Mouse (Mus musculus) subcutaneous adipose tissue, adult 2 months (tissue): ENCODE data around the gene Fam217a. TPM values are rescaled to one million over a fixed set of nuclear protein-coding genes. Genes with fewer than 3 reads are reported as not detected.

ENCODE experiments used
- polyA plus RNA-seq: library from polyadenylated mRNA; depleted of rRNA; stranded (reverse); fragments of >200 nt; gene quantifications from 2 replicates; pipeline ENCODE4 v1.2.3, GENCODE M21; 2012; ENCODE audit warnings: low replicate concordance; rRNA removed

Fam217a gene
- polyA plus RNA-seq = 0.42 and 1.9 TPM in 2 replicates

DNA sequence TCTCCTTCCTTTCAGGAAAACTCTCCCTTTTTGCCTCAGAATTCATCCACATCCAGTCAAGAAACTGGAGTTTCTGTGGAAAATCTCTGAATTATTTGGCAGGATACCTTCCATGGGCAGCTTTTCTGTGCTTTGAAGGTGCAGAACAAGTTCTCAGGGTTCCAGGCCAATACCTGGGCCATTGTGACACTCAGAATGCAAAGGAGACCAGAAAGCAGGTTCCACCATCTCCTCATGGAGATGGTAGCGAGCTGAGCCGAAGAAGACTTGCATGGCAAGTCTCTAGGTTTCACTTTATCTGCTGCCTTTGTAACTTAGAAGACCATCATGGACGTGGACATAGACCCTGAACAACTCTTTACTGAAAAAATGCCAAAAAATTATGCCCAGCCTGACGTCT is at the start of gene Fam217a, which contains the start of gene 4933417A18Rik:
Gene Fam217a (minus strand): TSS at position 101 of the 400 bp plus-strand sequence.
Gene 4933417A18Rik (plus strand): TSS at position 200 of the 400 bp plus-strand sequence.

DNA sequence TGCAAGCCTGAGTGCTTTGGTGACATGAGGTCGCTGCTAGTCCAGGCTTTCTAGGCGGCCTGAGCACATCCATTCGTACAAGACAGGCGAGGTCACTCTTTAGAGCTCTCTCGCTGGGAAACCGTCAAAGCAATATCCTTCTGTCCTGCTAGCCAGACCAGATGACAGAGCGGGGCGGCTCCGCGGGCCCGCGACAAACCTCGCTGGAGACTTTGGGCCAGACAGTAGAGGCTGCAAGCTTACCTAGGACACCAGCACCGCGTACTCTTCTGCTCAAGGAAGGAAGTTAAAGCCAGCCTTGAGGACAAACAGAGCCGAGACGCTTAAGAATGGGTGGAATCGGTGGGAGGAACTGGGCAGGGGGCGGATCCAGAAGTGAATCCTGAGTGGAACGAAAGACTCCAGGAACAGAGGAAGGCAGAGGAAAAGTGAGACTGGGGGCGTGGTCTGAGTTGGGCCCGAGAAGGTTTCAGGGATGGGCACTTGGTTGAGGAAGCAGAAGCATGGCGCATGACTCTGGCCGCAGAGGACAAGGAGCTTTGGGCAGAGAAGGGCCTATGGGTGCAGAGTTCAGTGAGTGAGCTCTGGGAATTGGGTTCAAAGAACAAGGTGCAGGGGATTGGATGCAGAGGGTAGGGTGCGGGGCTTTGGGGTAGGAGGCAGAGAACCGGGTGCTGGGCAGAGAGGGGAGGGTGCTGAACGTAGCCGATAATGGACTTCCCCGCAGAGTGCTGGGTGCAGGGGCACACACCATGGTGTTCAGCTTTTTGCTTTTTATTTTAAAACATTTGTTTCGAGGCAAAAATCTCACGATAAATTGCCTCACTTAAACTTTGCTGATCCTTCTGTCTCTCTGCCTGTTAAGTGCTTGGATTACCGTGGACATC is 39.6 kb upstream of the Fam217a start, which contains the start of gene Eci3:
Gene Eci3 (minus strand): TSS at position 300 of the 887 bp plus-strand sequence.

DNA sequence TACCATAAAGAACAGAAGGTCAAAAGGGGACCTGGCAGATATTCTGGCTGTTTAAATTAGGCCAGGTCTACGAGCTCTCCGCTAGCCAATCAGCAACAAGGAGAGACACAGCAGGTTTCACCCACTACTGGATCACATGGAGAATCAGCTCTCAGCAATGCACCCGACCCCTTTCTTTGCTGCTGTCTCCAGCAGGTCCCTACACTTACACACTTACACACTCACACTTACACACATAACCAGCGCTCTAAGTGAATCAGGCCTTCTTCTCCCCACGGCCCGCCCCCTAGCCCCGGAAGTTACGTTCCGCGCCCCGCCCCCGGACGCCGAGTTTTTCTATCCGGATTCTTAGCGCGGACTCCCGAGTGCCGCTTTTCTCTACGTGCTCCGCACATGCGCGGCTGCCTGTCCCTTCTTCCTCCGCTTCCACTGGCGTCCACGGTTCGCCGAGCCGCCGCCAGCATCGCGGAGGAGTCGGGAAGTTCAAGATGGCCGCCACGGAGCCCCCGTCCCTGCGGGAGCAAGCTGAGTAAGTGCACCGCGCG is 48.9 kb downstream of the Fam217a start, which contains the start of gene Prpf4b:
Gene Prpf4b (plus strand): TSS at position 137 of the 545 bp plus-strand sequence.

Other genes starting within 250 kb of the Fam217a start
- not detected in 2 replicates for gene Fam50b, start 189.5 kb downstream of the Fam217a start, polyA plus RNA-seq
- 18.5 and 21.0 TPM in 2 replicates for gene Prpf4b, start 49.0 kb downstream of the Fam217a start, polyA plus RNA-seq
- not detected in 2 replicates for gene 4933417A18Rik, start 99 bp upstream of the Fam217a start, polyA plus RNA-seq
- gene Eci3, start 39.5 kb upstream of the Fam217a start, polyA plus RNA-seq = 3.2 and 11.1 TPM in 2 replicates
- 72.9 and 105 TPM in 2 replicates for gene Eci2, start 102.8 kb upstream of the Fam217a start, polyA plus RNA-seq